Mouse (Mus musculus): Measurements from ENCODE around the gene Ms4a5. TPM values are rescaled to one million over a fixed set of nuclear protein-coding genes. Genes with fewer than 3 reads are reported as not detected.

Ms4a5 gene
- not detected in 2 replicates for polyA plus RNA-seq (2012; rRNA removed)

DNA sequence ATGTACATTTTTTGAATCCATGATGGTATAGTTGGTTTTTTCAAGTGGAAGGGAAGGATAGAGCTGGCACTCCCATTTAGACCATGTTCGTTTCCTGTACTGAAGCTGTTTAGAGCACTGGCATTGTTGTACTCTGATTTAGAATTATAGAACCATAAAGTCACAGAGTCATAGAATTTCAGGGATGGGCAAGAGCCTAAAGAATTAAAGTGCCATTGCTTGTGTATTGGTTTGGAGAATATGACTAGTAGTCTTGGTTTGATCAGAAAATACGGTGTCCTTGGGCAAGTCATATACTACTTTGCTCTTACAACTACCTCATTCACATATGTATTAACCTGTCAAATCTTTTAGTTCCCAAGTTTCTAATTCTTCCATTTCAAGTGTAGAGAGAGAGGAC, at the start of gene Ms4a5:
Gene Ms4a5 (minus strand): TSS at position 101 of the 400 bp plus-strand sequence.

DNA sequence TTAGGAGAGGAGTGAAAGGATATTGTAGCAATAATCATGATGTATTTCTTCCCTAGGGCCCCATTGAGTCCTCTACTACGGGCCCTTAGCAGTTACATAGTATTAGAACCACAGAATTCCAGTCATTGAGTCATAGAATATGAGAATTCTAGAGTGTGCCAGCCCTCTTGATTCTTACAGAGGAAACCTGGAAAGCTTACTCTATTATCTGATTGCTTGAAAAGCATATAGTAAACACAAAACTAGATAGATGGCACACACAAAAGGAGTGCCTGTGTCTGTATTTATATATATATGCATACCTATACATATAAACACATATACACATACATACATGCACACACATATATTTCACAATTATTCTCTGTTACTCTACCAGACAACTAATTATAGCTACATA, 30.7 kb upstream of the Ms4a5 start, which contains the start of gene Ms4a14:
Gene Ms4a14 (minus strand): TSS at position 101 of the 400 bp plus-strand sequence.

DNA sequence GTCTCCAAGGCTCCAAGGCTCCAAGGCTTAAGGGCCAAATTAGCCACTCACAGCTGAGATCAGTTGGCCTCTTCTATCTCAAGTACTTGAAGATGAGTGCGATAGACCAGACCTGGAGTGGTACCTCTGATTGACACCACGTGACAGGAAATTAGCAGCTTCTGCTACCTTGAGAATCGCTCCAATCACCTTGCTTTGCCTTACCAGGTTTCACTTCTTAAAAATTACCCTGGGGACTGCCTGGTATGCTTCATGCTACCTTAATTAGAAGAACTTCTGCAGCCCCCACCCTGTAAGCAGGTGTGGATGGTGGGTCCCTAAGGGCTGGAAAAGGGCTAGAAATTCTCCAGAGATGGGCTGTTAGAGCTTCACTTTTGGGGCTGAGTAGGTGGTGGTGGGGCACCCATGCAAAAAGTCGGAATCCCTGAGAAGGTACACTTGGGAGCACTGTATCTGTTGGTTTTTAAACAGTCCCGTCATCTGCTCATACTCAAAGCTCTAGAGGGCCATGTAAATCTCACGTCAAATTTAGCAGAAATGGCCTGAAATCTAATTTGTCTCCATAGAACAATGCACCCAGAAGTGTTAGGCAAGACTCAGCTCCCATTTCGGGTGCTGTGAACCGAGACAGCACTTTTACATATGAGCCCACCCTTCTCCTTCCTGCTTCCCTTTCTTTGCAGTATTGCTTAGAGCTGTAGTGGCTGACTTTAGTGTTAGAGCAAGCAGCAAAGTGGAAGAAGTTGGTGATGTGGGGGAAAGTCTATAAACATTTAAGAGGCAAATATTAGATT, 17.4 kb downstream of the Ms4a5 start, which contains the start of gene Ms4a1:
Gene Ms4a1 (minus strand): TSS at position 190 of the 794 bp plus-strand sequence.

DNA sequence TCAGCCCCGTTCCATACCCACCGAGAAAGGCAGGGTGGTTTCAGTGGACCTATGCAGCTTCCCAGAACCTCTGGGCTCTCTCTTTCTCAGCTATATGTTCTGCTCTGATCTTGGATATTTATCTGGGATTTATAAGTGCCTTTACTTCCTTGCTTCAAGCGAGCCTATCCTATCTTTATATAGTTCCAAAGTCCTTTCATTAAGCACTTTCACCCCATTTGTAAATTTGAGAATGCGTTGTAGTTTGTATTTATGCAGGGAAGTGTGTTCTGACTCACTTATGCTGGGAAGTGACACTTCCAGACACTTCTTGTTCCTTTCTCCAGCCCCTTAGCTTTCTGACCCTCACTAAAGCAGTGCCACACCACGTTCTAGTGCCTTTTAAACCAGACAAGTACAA, 51.3 kb downstream of the Ms4a5 start, which contains the start of gene Ms4a12:
Gene Ms4a12 (minus strand): TSS at position 101 of the 400 bp plus-strand sequence.

Other genes with a start within 250 kb of the Ms4a5 start
- not detected in 2 replicates for gene Ms4a8a, start 202.8 kb downstream of the Ms4a5 start, polyA plus RNA-seq (2012; rRNA removed)
- not detected in 2 replicates for gene 1700017D01Rik, start 153.0 kb downstream of the Ms4a5 start, polyA plus RNA-seq (2012; rRNA removed)
- not detected in 2 replicates for gene 1700025F22Rik, start 118.6 kb downstream of the Ms4a5 start, polyA plus RNA-seq (2012; rRNA removed)
- gene Ms4a13, start 87.1 kb downstream of the Ms4a5 start, polyA plus RNA-seq (2012; rRNA removed) = not detected in 2 replicates
- gene Ms4a12, start 51.4 kb downstream of the Ms4a5 start, polyA plus RNA-seq (2012; rRNA removed) = not detected in 2 replicates
- not detected in 2 replicates for gene Ms4a1, start 17.6 kb downstream of the Ms4a5 start, polyA plus RNA-seq (2012; rRNA removed)
- gene Ms4a14, start 30.6 kb upstream of the Ms4a5 start, polyA plus RNA-seq (2012; rRNA removed) = 0.16 TPM in 2 replicates
- gene Ms4a7, start 52.3 kb upstream of the Ms4a5 start, polyA plus RNA-seq (2012; rRNA removed) = 1.6 and 2.2 TPM in 2 replicates
- 0.41 TPM in 2 replicates for gene Ms4a4a, start 91.7 kb upstream of the Ms4a5 start, polyA plus RNA-seq (2012; rRNA removed)
- 0.47 and 0.85 TPM in 2 replicates for gene Ms4a4c, start 120.9 kb upstream of the Ms4a5 start, polyA plus RNA-seq (2012; rRNA removed)
- gene Ms4a4b, start 159.7 kb upstream of the Ms4a5 start, polyA plus RNA-seq (2012; rRNA removed) = 0.14 TPM in 2 replicates
- gene Ms4a6c, start 185.5 kb upstream of the Ms4a5 start, polyA plus RNA-seq (2012; rRNA removed) = 4.0 and 4.7 TPM in 2 replicates
- 0.09 and 0.10 TPM in 2 replicates for gene Gm8369, start 202.1 kb upstream of the Ms4a5 start, polyA plus RNA-seq (2012; rRNA removed)
- gene Ms4a6b, start 232.6 kb upstream of the Ms4a5 start, polyA plus RNA-seq (2012; rRNA removed) = 3.5 and 3.6 TPM in 2 replicates